Mouse (Mus musculus) hindbrain, postnatal 0 days (tissue): ENCODE measurements at regions not wholly inside any gene's neighbourhood (a gene's known extent, or its start where the extent isn't known, plus 50 kb on each side); places are given as distances from the start of the nearest gene placed in this dataset.

Source experiments
- ATAC-seq: fragments of 200-750 bp; cut with Nextera tagmentation; 2 replicates; pipeline ENCODE4 v1.8.0; 2017; ENCODE audit warnings: mild to moderate bottlenecking, moderate TSS enrichment, moderate library complexity
- DNase-seq: peaks from one replicate; pipeline ENCODE4 v3.0.0-alpha.2; 2015; ENCODE audit warnings: low spot score
- H3K27ac ChIP-seq: fragments of 300-500 bp; sonication (generic); 2 replicates; pipeline ENCODE4 v1.5.1; 2014; ENCODE audit warnings: mild to moderate bottlenecking
- H3K27me3 ChIP-seq: fragments of 300-500 bp; sonication (generic); 2 replicates; pipeline ENCODE4 v1.6.1; 2014; ENCODE audit warnings: low read length, mixed read lengths; ENCODE audit not compliant: insufficient read depth
- H3K36me3 ChIP-seq: fragments of 300-500 bp; sonication (generic); 2 replicates; pipeline ENCODE4 v1.6.1; 2014; ENCODE audit warnings: low read length, mixed read lengths; ENCODE audit not compliant: insufficient read depth
- H3K4me1 ChIP-seq: fragments of 300-500 bp; sonication (generic); 2 replicates; pipeline ENCODE4 v1.6.1; 2014; ENCODE audit warnings: antibody characterized with exemption, low read length, mixed read lengths; ENCODE audit not compliant: insufficient read depth
- H3K4me2 ChIP-seq: fragments of 300-500 bp; sonication (generic); 2 replicates; pipeline ENCODE4 v1.6.1; 2014; ENCODE audit warnings: low read depth, mild to moderate bottlenecking, low read length, moderate library complexity, mixed read lengths
- H3K4me3 ChIP-seq: fragments of 300-500 bp; sonication (generic); 2 replicates; pipeline ENCODE4 v1.5.1; 2014; ENCODE audit warnings: low read length
- H3K9ac ChIP-seq: fragments of 300-500 bp; sonication (generic); replicated peaks from 2 replicates; pipeline ENCODE4 v1.6.1; 2014; ENCODE audit warnings: mild to moderate bottlenecking, low read length, moderate library complexity, mixed read lengths
- H3K9me3 ChIP-seq: fragments of 300-500 bp; sonication (generic); 2 replicates; pipeline ENCODE4 v1.6.1; 2016; ENCODE audit warnings: low read length, mixed read lengths
- CTCF ChIP-seq: IDR thresholded peaks from 2 replicates; pipeline ENCODE4 v1.5.1; 2016; ENCODE audit warnings: antibody characterized with exemption, control low read depth, low read depth
- WGBS: fragments of 180-500 bp; shearing (Covaris S2); extraction: QIAGEN DNeasy Blood & Tissue Kit; methylation state at CpG from one replicate; pipeline ENCODE4 v1.1.7; 2014; 5-methylcytosine and 5-hydroxymethylcytosine counted together

- H3K36me3 ChIP-seq, result no peaks in the 10 kb centered on the region
- H3K4me2 ChIP-seq, result peak overlapping the region; percentile 56
- TF ChIP-seq CTCF, result no peak
- no peaks in the 10 kb centered on the region for H3K9me3 ChIP-seq
- no peaks in the 10 kb centered on the region for H3K27me3 ChIP-seq
- peak overlapping the region; percentile 25 for H3K4me3 ChIP-seq
- no peak overlapping the region; the same call in 1 of the 2 replicates for H3K9ac ChIP-seq
- ATAC-seq, result peak; percentile 73
- no peaks in the 10 kb centered on the region; the same call in 1 of the 2 replicates for H3K4me1 ChIP-seq
- WGBS, result 13% methylated on average over 20 of the region's 20 CpGs
- peak overlapping the region; percentile 58; the same call in 1 of the 2 replicates for H3K27ac ChIP-seq
- DNase-seq, result peak; percentile 72
These were observed 53.9 kb upstream of the Ptch1 start for GRCm38 (mm10) chr13:63627184-63627893.

- no peaks in the 10 kb centered on the region; the same call in 1 of the 2 replicates for H3K4me1 ChIP-seq
- TF ChIP-seq CTCF, result no peak
- peak overlapping the region; percentile 58; the same call in 1 of the 2 replicates for H3K27ac ChIP-seq
- no peak overlapping the region for H3K9ac ChIP-seq
- H3K36me3 ChIP-seq, result no peaks in the 10 kb centered on the region
- H3K4me3 ChIP-seq, result peak overlapping the region; percentile 25
- H3K9me3 ChIP-seq, result no peaks in the 10 kb centered on the region
- ATAC-seq, result no peak
- 76% methylated on average over 4 of the region's 4 CpGs for WGBS
- H3K27me3 ChIP-seq, result no peaks in the 10 kb centered on the region
- H3K4me2 ChIP-seq, result peak overlapping the region; percentile 56
- no peak for DNase-seq
These were observed 54.5 kb upstream of the Ptch1 start for GRCm38 (mm10) chr13:63627894-63628287.

- WGBS, result 52% methylated on average over 5 of the region's 5 CpGs
- Histone ChIP-seq H3K36me3 (no peaks in the 10 kb centered on the region), H3K27ac (no peak overlapping the region), H3K4me1 (no peaks in the 10 kb centered on the region; the same call in 1 of the 2 replicates), H3K4me3 (no peak overlapping the region), H3K27me3 (no peaks in the 10 kb centered on the region), H3K9ac (no peak overlapping the region), H3K9me3 (no peaks in the 10 kb centered on the region), H3K4me2 (no peak overlapping the region)
- no peak for ATAC-seq
- no peak for DNase-seq
- TF ChIP-seq CTCF, result no peak
These were observed 58.5 kb upstream of the Ptch1 start for GRCm38 (mm10) chr13:63631771-63632347.

GRCm38 (mm10) chr13:63634294-63634693 lies 60.9 kb upstream of the Ptch1 start:
- no peaks in the 10 kb centered on the region for H3K36me3 ChIP-seq
- no peaks in the 10 kb centered on the region for H3K9me3 ChIP-seq
- H3K4me2 ChIP-seq, result no peak overlapping the region
- no peak overlapping the region for H3K27ac ChIP-seq
- TF ChIP-seq CTCF, result no peak
- no peak for ATAC-seq
- no peak overlapping the region for H3K9ac ChIP-seq
- H3K4me1 ChIP-seq, result no peaks in the 10 kb centered on the region
- H3K4me3 ChIP-seq, result no peak overlapping the region
- no peaks in the 10 kb centered on the region for H3K27me3 ChIP-seq
- no peak for DNase-seq
- 93% methylated on average over 2 of the region's 2 CpGs for WGBS

- WGBS, result 43% methylated on average over 12 of the region's 12 CpGs
- Histone ChIP-seq H3K9ac (no peak overlapping the region), H3K36me3 (no peaks in the 10 kb centered on the region), H3K4me1 (no peaks in the 10 kb centered on the region), H3K4me2 (no peak overlapping the region), H3K27ac (no peak overlapping the region), H3K4me3 (no peak overlapping the region), H3K27me3 (no peaks in the 10 kb centered on the region), H3K9me3 (no peaks in the 10 kb centered on the region)
- DNase-seq (peak; percentile 3), ATAC-seq (0 out of 2 replicates have a peak, but pooled peaks have one; percentile 47)
- TF ChIP-seq CTCF, result no peak
These were observed 68.3 kb upstream of the Ptch1 start for GRCm38 (mm10) chr13:63641649-63642226.

- TF ChIP-seq CTCF, result no peak
- Histone ChIP-seq H3K4me2 (no peak overlapping the region), H3K9ac (no peak overlapping the region), H3K36me3 (no peaks in the 10 kb centered on the region), H3K4me1 (no peaks in the 10 kb centered on the region), H3K27ac (no peak overlapping the region), H3K27me3 (no peaks in the 10 kb centered on the region), H3K4me3 (no peak overlapping the region), H3K9me3 (no peaks in the 10 kb centered on the region)
- DNase-seq (peak; percentile 69), ATAC-seq (peak; percentile 35; the same call in 1 of the 2 replicates)
- WGBS, result 41% methylated on average over 5 of the region's 5 CpGs
These were observed 69.2 kb upstream of the Ptch1 start for GRCm38 (mm10) chr13:63642617-63643016.
